Mouse (Mus musculus) midbrain, embryonic 14.5 days (tissue): ENCODE results near the gene Pgm2l1. TPM values are rescaled to one million over a fixed set of nuclear protein-coding genes. Genes with fewer than 3 reads are reported as not detected.

Experiments
- ATAC-seq: fragments of 200-750 bp; cut with Nextera tagmentation; 2 replicates; pipeline ENCODE4 v1.8.0; 2017; ENCODE audit warnings: moderate number of reproducible peaks, moderate library complexity; ENCODE audit not compliant: low FRiP score, low TSS enrichment
- DNase-seq: peaks from one replicate; pipeline ENCODE4 v3.0.0-alpha.2; 2015
- H3K27ac ChIP-seq: fragments of 300-500 bp; sonication (generic); replicated peaks from 2 replicates; pipeline ENCODE4 v1.5.1; 2014; ENCODE audit warnings: mild to moderate bottlenecking, low read depth, low read length, moderate library complexity
- H3K27me3 ChIP-seq: fragments of 300-500 bp; sonication (generic); 2 replicates; pipeline ENCODE4 v1.6.1; 2014; ENCODE audit warnings: low read length, control low read depth, mixed read lengths; ENCODE audit not compliant: control insufficient read depth, insufficient read depth
- H3K36me3 ChIP-seq: fragments of 300-500 bp; sonication (generic); 2 replicates; pipeline ENCODE4 v1.6.1; 2014; ENCODE audit warnings: low read length, control low read depth; ENCODE audit not compliant: control insufficient read depth, insufficient read depth
- H3K4me1 ChIP-seq: fragments of 300-500 bp; sonication (generic); 2 replicates; pipeline ENCODE4 v1.6.1; 2014; ENCODE audit warnings: mild to moderate bottlenecking, antibody characterized with exemption, low read length, control low read depth; ENCODE audit not compliant: control insufficient read depth, insufficient read depth
- H3K4me2 ChIP-seq: fragments of 300-500 bp; sonication (generic); 2 replicates; pipeline ENCODE4 v1.6.1; 2014; ENCODE audit warnings: mild to moderate bottlenecking, low read length, moderate library complexity
- H3K4me3 ChIP-seq: fragments of 300-500 bp; sonication (generic); replicated peaks from 2 replicates; pipeline ENCODE4 v1.5.1; 2014; ENCODE audit warnings: low read depth, low read length
- H3K9ac ChIP-seq: fragments of 300-500 bp; sonication (generic); replicated peaks from 2 replicates; pipeline ENCODE4 v1.6.1; 2014; ENCODE audit warnings: mild to moderate bottlenecking, low read length, moderate library complexity
- H3K9me3 ChIP-seq: fragments of 300-500 bp; sonication (generic); 2 replicates; pipeline ENCODE4 v1.6.1; 2016; ENCODE audit warnings: low read length, control low read depth, mixed read lengths; ENCODE audit not compliant: control insufficient read depth
- WGBS: fragments of 180-500 bp; shearing (Covaris S2); extraction: QIAGEN DNeasy Blood & Tissue Kit; methylation state at CpG from one replicate; pipeline ENCODE4 v1.1.7; 2014; 5-methylcytosine and 5-hydroxymethylcytosine counted together
- polyA plus RNA-seq: library from polyadenylated mRNA; unstranded; fragments of >200 nt; fragmentation: Nextera tagmentation; extraction: Ambion mirVana; gene quantifications from 2 replicates; pipeline ENCODE4 v1.2.1, GENCODE M21; 2014

The Pgm2l1 gene
- polyA plus RNA-seq, 1 experiment from 2014 or later = 30.3 TPM

DNA sequence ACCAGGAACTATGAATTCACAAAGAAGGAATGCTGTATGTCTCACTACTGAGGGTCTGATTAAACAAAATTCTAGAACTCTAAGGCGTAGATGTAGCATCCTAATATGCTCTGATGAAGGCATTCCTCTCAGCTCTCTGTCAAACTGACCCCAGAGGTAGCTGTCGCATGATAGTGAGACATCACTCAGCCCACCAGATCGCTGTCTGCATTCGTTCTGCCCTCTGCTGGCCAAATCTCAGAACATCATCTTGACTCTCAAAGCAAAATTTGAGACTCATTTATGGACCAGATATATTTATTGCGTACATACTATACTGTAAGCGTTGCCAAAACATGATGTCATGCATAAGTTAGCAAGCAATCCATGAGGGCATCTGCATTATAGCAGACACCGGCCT, 39.6 kb upstream of the Pgm2l1 start:
- H3K27ac ChIP-seq = no peak overlapping the region
- H3K9me3 ChIP-seq = no peaks in the 10 kb centered on the region
- no peaks in the 10 kb centered on the region for H3K27me3 ChIP-seq
- no peaks in the 10 kb centered on the region for H3K36me3 ChIP-seq
- no peak overlapping the region for H3K9ac ChIP-seq
- 26% methylated on average over 7 of the region's 7 CpGs for WGBS
- H3K4me1 ChIP-seq = no peaks in the 10 kb centered on the region
- DNase-seq = peak; percentile 83
- H3K4me3 ChIP-seq = no peak overlapping the region
- no peak overlapping the region for H3K4me2 ChIP-seq
- ATAC-seq = no peak

DNA sequence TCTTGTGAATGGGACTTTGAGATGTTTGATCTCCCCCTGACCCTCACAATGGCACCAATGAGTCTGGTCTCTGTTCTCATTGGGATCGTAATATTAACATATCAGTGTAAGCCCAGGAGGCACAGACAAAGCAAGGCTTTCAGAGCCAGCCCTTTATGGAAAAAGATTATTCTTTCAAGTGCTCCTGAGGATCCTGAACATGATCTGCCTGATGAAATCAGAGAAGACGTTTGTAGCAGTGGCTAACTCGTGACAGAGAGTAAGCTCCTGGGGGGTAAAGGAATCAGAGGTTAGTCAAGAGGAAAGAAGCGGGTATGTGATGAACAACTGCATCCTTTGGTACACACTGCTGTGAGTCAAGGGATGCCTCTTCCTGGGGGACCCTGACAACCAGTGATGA, 37.0 kb upstream of the Pgm2l1 start:
- no peak overlapping the region for H3K4me2 ChIP-seq
- H3K4me3 ChIP-seq = no peak overlapping the region
- no peaks in the 10 kb centered on the region for H3K9me3 ChIP-seq
- ATAC-seq = no peak
- H3K36me3 ChIP-seq = no peaks in the 10 kb centered on the region
- H3K9ac ChIP-seq = no peak overlapping the region
- no peaks in the 10 kb centered on the region for H3K4me1 ChIP-seq
- no peak overlapping the region for H3K27ac ChIP-seq
- WGBS = 34% methylated on average over 4 of the region's 4 CpGs
- H3K27me3 ChIP-seq = no peaks in the 10 kb centered on the region
- no peak for DNase-seq

DNA sequence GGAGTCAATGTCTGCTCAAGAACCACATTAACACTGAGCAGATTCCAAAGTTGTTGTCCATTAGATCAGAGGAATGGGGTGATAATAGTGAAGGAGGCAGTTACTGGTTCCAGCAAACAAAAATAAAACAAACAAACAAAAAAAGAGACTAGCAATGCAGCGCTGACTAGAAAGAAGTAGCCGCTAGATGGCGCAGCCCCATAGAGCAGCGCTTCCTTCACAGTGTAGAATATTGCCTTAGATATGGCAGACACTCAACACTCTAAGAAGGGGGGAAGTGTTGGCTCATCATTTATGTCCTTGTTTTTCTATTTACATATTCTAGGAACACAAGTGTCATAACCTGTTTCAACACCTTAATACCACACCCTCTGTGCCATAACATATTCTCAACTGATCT, 36.4 kb upstream of the Pgm2l1 start:
- WGBS = 3% methylated on average over 4 of the region's 4 CpGs
- DNase-seq = peak; percentile 88
- no peak overlapping the region for H3K4me3 ChIP-seq
- H3K36me3 ChIP-seq = no peaks in the 10 kb centered on the region
- no peak overlapping the region for H3K9ac ChIP-seq
- no peaks in the 10 kb centered on the region for H3K27me3 ChIP-seq
- no peak overlapping the region for H3K27ac ChIP-seq
- H3K9me3 ChIP-seq = no peaks in the 10 kb centered on the region
- H3K4me2 ChIP-seq = no peak overlapping the region
- peak; percentile 48; the same call in 1 of the 2 replicates for ATAC-seq
- H3K4me1 ChIP-seq = no peaks in the 10 kb centered on the region

DNA sequence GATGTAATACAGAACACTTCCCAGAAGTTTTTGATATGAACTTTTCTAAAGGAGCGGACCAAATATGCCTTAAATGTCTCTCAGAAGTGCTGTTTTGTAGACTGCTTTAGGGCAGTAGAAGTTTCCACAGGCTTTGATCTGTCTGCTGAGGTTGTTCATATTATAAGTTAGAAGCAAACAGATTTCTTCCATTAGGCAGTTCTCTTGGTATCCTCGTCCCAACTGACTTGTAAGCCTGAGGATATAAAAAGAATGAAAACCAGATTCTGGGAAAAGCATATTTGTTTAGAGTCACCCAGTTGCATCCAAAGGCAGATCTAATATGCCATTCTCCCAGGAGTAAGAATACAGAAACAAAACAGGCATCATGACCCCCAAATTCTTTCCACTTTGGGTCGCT, 26.0 kb upstream of the Pgm2l1 start:
- no peak overlapping the region for H3K4me3 ChIP-seq
- H3K9me3 ChIP-seq = no peaks in the 10 kb centered on the region
- no peak overlapping the region for H3K9ac ChIP-seq
- ATAC-seq = no peak
- H3K36me3 ChIP-seq = no peaks in the 10 kb centered on the region
- no peaks in the 10 kb centered on the region for H3K27me3 ChIP-seq
- H3K27ac ChIP-seq = no peak overlapping the region
- 86% methylated on average over 3 of the region's 3 CpGs for whole genome bisulfite sequencing
- no peaks in the 10 kb centered on the region for H3K4me1 ChIP-seq
- no peak overlapping the region for H3K4me2 ChIP-seq
- DNase-seq = no peak

DNA sequence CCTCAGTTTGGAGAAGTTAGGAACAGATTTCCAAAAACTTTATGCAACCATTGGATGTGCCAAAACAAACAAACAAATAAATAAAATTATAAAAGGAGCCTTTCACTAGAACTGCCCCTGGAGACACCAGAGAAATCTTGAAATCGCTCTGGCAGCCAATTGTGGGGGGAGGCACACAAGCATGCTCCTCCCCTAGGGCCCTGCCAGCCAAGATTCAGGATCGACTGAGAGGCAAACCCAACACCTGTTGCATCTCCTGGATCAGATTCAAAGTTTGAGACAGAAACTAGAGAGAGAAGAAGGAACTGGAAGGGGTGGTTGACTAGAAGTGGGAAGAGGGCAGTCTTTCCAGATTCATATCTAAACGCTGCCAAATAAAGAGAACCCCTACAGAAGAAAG, 23.6 kb upstream of the Pgm2l1 start:
- H3K4me2 ChIP-seq = no peak overlapping the region
- no peaks in the 10 kb centered on the region for H3K27me3 ChIP-seq
- H3K9me3 ChIP-seq = no peaks in the 10 kb centered on the region
- no peak overlapping the region for H3K9ac ChIP-seq
- no peaks in the 10 kb centered on the region for H3K36me3 ChIP-seq
- WGBS = 74% methylated on average over 3 of the region's 3 CpGs
- H3K4me1 ChIP-seq = no peaks in the 10 kb centered on the region
- no peak for DNase-seq
- ATAC-seq = no peak
- H3K27ac ChIP-seq = no peak overlapping the region
- H3K4me3 ChIP-seq = no peak overlapping the region

DNA sequence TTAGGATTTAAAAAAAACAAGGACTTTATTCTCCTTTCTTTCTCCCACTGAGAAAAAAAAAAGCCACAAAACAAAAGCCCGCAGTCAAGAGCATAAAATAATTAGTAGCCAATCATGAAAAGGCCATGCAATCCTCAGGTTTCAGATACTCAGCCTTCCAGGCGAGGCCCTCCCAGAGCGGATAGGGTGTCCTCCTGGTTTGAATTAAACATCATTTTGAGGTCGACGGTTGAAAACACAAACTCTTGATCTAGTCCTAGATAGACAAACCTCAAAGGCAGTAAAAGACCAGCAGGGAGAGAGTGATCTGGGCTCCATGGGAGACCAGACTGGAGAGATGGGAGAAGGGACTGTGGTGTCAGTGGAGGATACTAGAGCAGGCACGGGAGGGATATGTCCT, 22.3 kb upstream of the Pgm2l1 start:
- H3K4me1 ChIP-seq = no peaks in the 10 kb centered on the region
- H3K27me3 ChIP-seq = no peaks in the 10 kb centered on the region
- no peaks in the 10 kb centered on the region for H3K9me3 ChIP-seq
- H3K36me3 ChIP-seq = no peaks in the 10 kb centered on the region
- DNase-seq (no peak), ATAC-seq (no peak)
- 89% methylated on average over 6 of the region's 6 CpGs for WGBS
- H3K4me2 ChIP-seq = no peak overlapping the region
- no peak overlapping the region for H3K27ac ChIP-seq
- H3K9ac ChIP-seq = no peak overlapping the region
- H3K4me3 ChIP-seq = no peak overlapping the region

DNA sequence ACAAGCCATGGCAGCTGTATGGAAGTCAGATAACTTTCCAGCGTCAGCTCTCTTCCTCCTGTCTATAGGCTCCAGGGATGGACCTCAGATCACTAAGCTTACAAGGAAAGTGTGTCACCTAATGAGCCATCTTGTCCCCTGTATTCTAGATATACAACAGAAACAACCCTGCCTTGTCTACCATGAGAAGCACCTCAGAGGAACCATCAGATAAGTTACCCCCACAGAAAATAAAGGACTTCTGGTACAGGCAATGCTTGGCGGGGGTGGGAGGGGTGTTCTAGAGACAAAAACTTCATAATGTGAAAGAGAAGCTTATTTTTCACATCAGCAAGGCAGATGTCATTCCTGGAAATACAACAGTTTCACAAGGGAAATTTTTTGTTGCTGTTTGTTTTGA, 21.1 kb upstream of the Pgm2l1 start:
- 96% methylated on average over 2 of the region's 2 CpGs for WGBS
- Histone ChIP-seq H3K4me3 (no peak overlapping the region), H3K4me2 (no peak overlapping the region), H3K4me1 (no peaks in the 10 kb centered on the region), H3K9ac (no peak overlapping the region), H3K27me3 (no peaks in the 10 kb centered on the region), H3K9me3 (no peaks in the 10 kb centered on the region), H3K27ac (no peak overlapping the region), H3K36me3 (no peaks in the 10 kb centered on the region)
- DNase-seq (no peak), ATAC-seq (no peak)

DNA sequence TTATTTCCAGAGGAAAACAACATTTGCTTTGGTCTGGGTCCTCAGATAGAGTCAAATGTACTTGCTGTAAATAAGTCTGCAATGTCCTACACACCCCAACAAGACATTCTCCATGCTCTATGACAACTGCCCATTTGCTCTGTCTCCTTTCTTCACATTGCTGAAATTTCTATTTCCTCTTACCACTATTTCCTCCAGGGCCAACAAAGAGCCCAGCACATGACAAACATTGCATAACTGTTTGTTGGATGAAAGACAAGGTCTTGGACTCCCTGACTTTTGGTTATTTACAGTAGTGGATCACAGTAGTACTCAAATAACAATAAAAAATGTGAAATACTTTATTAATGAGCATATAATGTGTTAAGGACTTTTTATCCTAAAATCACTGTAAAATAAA, 19.3 kb upstream of the Pgm2l1 start:
- no peak for DNase-seq
- ATAC-seq = no peak

DNA sequence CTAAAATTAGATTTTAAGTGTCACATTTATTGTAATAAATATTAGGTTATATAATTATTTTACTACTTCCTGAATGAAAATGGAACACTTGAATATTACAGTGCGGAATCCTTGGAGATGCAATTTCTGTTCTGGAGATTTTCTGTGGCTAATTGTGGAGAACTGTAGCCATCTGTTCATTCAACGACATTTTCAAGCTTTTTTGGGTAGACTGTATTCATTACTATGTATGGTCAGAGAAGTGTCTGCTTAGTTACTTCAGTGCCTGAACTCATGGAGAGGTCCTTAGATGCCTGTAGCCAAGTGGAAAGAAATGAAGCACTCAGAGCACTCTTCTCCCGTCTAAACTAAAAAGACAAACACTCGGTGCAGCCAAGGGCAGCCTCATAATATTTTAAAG, 12.9 kb upstream of the Pgm2l1 start:
- Histone ChIP-seq H3K9ac (no peak overlapping the region), H3K27me3 (no peaks in the 10 kb centered on the region), H3K4me3 (no peak overlapping the region), H3K4me1 (peaks cover 24% of the 10 kb centered on the region), H3K36me3 (no peaks in the 10 kb centered on the region), H3K4me2 (no peak overlapping the region), H3K27ac (no peak overlapping the region), H3K9me3 (no peaks in the 10 kb centered on the region)
- 74% methylated on average over 4 of the region's 4 CpGs for WGBS
- no peak for ATAC-seq
- DNase-seq = no peak

More for the DNA sequence above, 19.3 kb upstream of the Pgm2l1 start:
- Histone ChIP-seq H3K27ac (no peak overlapping the region), H3K27me3 (no peaks in the 10 kb centered on the region), H3K4me1 (no peaks in the 10 kb centered on the region), H3K36me3 (no peaks in the 10 kb centered on the region), H3K4me2 (no peak overlapping the region), H3K9ac (no peak overlapping the region), H3K9me3 (no peaks in the 10 kb centered on the region), H3K4me3 (no peak overlapping the region)
